Mouse (Mus musculus): ENCODE data around the gene Preb. TPM values are rescaled to one million over a fixed set of nuclear protein-coding genes. Genes with fewer than 3 reads are reported as not detected.

Preb gene
- total and polyA plus RNA-seq, 3 experiments = 35.4 to 82.7 (median 48.9) TPM

GRCm38 (mm10) chr5:30917891-30918670 lies 42.1 kb downstream of the Preb start:
- DNase-seq (ENCODE audit: low spot score) = no peak
- peaks cover 69% of the 10 kb centered on the region for H3K4me1 ChIP-seq (ENCODE audit: insufficient read depth, low read depth, low read length)
- no peaks in the 10 kb centered on the region for H3K9me3 ChIP-seq (replicated peaks)
- no peak overlapping the region for H3K4me3 ChIP-seq (ENCODE audit: low read depth, low read length)
- ATAC-seq (ENCODE audit: extremely low read depth, insufficient number of reproducible peaks, low FRiP score, poor library complexity, severe bottlenecking) = no peak
- H3K27me3 ChIP-seq (ENCODE audit: insufficient read depth, low read length) = peaks cover 64% of the 10 kb centered on the region
- no peak for TF ChIP-seq GATA1 (IDR thresholded peaks at IDR 0.05; ENCODE audit: borderline replicate concordance, low read length)
- no peak for TF ChIP-seq GATA2 (IDR thresholded peaks at IDR 0.05; ENCODE audit: borderline replicate concordance, low read depth, low read length)
- TF ChIP-seq POLR2AphosphoS5 (IDR thresholded peaks at IDR 0.05; ENCODE audit: insufficient replicate concordance, low read depth, low read length) = no peak
- TF ChIP-seq CTCF (IDR thresholded peaks at IDR 0.05; ENCODE audit: low read depth, low read length) = no peak
- TF ChIP-seq TAL1 (conservative IDR thresholded peaks at IDR 0.05; ENCODE audit: low read depth, low read length) = no peak
- no peaks in the 10 kb centered on the region for H3K36me3 ChIP-seq (replicated peaks)

- Histone ChIP-seq H3K4me1 (ENCODE audit: insufficient read depth, low read depth, low read length) (peaks cover 69% of the 10 kb centered on the region), H3K4me3 (ENCODE audit: low read depth, low read length) (no peak overlapping the region)
- DNase-seq (ENCODE audit: low spot score) = no peak
Measured at GRCm38 (mm10) chr5:30917348-30917747, 42.8 kb downstream of the Preb start.

GRCm38 (mm10) chr5:30916841-30917240 lies 43.3 kb downstream of the Preb start:
- Histone ChIP-seq H3K4me3 (ENCODE audit: low read depth, low read length) (no peak overlapping the region), H3K9me3 (replicated peaks) (no peaks in the 10 kb centered on the region), H3K27me3 (ENCODE audit: insufficient read depth, low read length) (peaks cover 76% of the 10 kb centered on the region), H3K4me1 (ENCODE audit: insufficient read depth, low read depth, low read length) (peaks cover 68% of the 10 kb centered on the region), H3K36me3 (replicated peaks) (no peaks in the 10 kb centered on the region)
- DNase-seq (ENCODE audit: low spot score) (no peak), ATAC-seq (ENCODE audit: extremely low read depth, insufficient number of reproducible peaks, low FRiP score, poor library complexity, severe bottlenecking) (no peak)
- no peak for TF ChIP-seq TAL1 (conservative IDR thresholded peaks at IDR 0.05; ENCODE audit: low read depth, low read length)
- TF ChIP-seq CTCF (IDR thresholded peaks at IDR 0.05; ENCODE audit: low read depth, low read length) = no peak
- TF ChIP-seq GATA2 (IDR thresholded peaks at IDR 0.05; ENCODE audit: borderline replicate concordance, low read depth, low read length) = no peak
- no peak for TF ChIP-seq POLR2AphosphoS5 (IDR thresholded peaks at IDR 0.05; ENCODE audit: insufficient replicate concordance, low read depth, low read length)
- TF ChIP-seq GATA1 (IDR thresholded peaks at IDR 0.05; ENCODE audit: borderline replicate concordance, low read length) = no peak

More at GRCm38 (mm10) chr5:30917348-30917747, 42.8 kb downstream of the Preb start:
- no peaks in the 10 kb centered on the region for H3K9me3 ChIP-seq (replicated peaks)
- H3K27me3 ChIP-seq (ENCODE audit: insufficient read depth, low read length) = peaks cover 71% of the 10 kb centered on the region
- no peak for ATAC-seq (ENCODE audit: extremely low read depth, insufficient number of reproducible peaks, low FRiP score, poor library complexity, severe bottlenecking)
- no peak for TF ChIP-seq CTCF (IDR thresholded peaks at IDR 0.05; ENCODE audit: low read depth, low read length)
- TF ChIP-seq TAL1 (conservative IDR thresholded peaks at IDR 0.05; ENCODE audit: low read depth, low read length) = no peak
- TF ChIP-seq GATA2 (IDR thresholded peaks at IDR 0.05; ENCODE audit: borderline replicate concordance, low read depth, low read length) = no peak
- no peak for TF ChIP-seq POLR2AphosphoS5 (IDR thresholded peaks at IDR 0.05; ENCODE audit: insufficient replicate concordance, low read depth, low read length)
- no peak for TF ChIP-seq GATA1 (IDR thresholded peaks at IDR 0.05; ENCODE audit: borderline replicate concordance, low read length)
- H3K36me3 ChIP-seq (replicated peaks) = no peaks in the 10 kb centered on the region

- Histone ChIP-seq H3K36me3 (replicated peaks) (no peaks in the 10 kb centered on the region), H3K27me3 (ENCODE audit: insufficient read depth, low read length) (peaks cover 82% of the 10 kb centered on the region), H3K4me3 (ENCODE audit: low read depth, low read length) (no peak overlapping the region), H3K9me3 (replicated peaks) (no peaks in the 10 kb centered on the region), H3K4me1 (ENCODE audit: insufficient read depth, low read depth, low read length) (peaks cover 63% of the 10 kb centered on the region)
- TF ChIP-seq TAL1 (conservative IDR thresholded peaks at IDR 0.05; ENCODE audit: low read depth, low read length) (no peak), CTCF (IDR thresholded peaks at IDR 0.05; ENCODE audit: low read depth, low read length) (peak; percentile 24; the same call in 1 of the 2 replicates)
- peak; percentile 64 for DNase-seq (ENCODE audit: low spot score)
- peak; percentile 56; the same call in 1 of the 2 replicates for ATAC-seq (ENCODE audit: extremely low read depth, insufficient number of reproducible peaks, low FRiP score, poor library complexity, severe bottlenecking)
Measured at GRCm38 (mm10) chr5:30915974-30916433, 44.2 kb downstream of the Preb start.

GRCm38 (mm10) chr5:30915456-30915855 lies 44.7 kb downstream of the Preb start:
- Histone ChIP-seq H3K9me3 (replicated peaks) (no peaks in the 10 kb centered on the region), H3K27me3 (ENCODE audit: insufficient read depth, low read length) (peaks cover 82% of the 10 kb centered on the region), H3K4me1 (ENCODE audit: insufficient read depth, low read depth, low read length) (peaks cover 58% of the 10 kb centered on the region), H3K4me3 (ENCODE audit: low read depth, low read length) (0 out of 2 replicates have a peak overlapping the region, but pooled peaks have one; percentile 33), H3K36me3 (replicated peaks) (no peaks in the 10 kb centered on the region)
- no peak for ATAC-seq (ENCODE audit: extremely low read depth, insufficient number of reproducible peaks, low FRiP score, poor library complexity, severe bottlenecking)
- no peak for DNase-seq (ENCODE audit: low spot score)
- TF ChIP-seq GATA2 (IDR thresholded peaks at IDR 0.05; ENCODE audit: borderline replicate concordance, low read depth, low read length) (no peak), TAL1 (conservative IDR thresholded peaks at IDR 0.05; ENCODE audit: low read depth, low read length) (no peak), CTCF (IDR thresholded peaks at IDR 0.05; ENCODE audit: low read depth, low read length) (no peak), GATA1 (IDR thresholded peaks at IDR 0.05; ENCODE audit: borderline replicate concordance, low read length) (no peak), POLR2AphosphoS5 (IDR thresholded peaks at IDR 0.05; ENCODE audit: insufficient replicate concordance, low read depth, low read length) (no peak)

- DNase-seq (ENCODE audit: low spot score) (no peak), ATAC-seq (ENCODE audit: extremely low read depth, insufficient number of reproducible peaks, low FRiP score, poor library complexity, severe bottlenecking) (no peak)
- Histone ChIP-seq H3K9me3 (replicated peaks) (no peaks in the 10 kb centered on the region), H3K4me3 (ENCODE audit: low read depth, low read length) (no peak overlapping the region), H3K27me3 (ENCODE audit: insufficient read depth, low read length) (peaks cover 79% of the 10 kb centered on the region), H3K4me1 (ENCODE audit: insufficient read depth, low read depth, low read length) (peaks cover 55% of the 10 kb centered on the region), H3K36me3 (replicated peaks) (no peaks in the 10 kb centered on the region)
- TF ChIP-seq GATA2 (IDR thresholded peaks at IDR 0.05; ENCODE audit: borderline replicate concordance, low read depth, low read length) (no peak), POLR2AphosphoS5 (IDR thresholded peaks at IDR 0.05; ENCODE audit: insufficient replicate concordance, low read depth, low read length) (no peak), CTCF (IDR thresholded peaks at IDR 0.05; ENCODE audit: low read depth, low read length) (no peak), GATA1 (IDR thresholded peaks at IDR 0.05; ENCODE audit: borderline replicate concordance, low read length) (no peak), TAL1 (conservative IDR thresholded peaks at IDR 0.05; ENCODE audit: low read depth, low read length) (no peak)
Measured at GRCm38 (mm10) chr5:30914849-30915248, 45.3 kb downstream of the Preb start.

All from G1E (cell line).